Mouse (Mus musculus): ENCODE data around the gene Acvr1c. TPM values are rescaled to one million over a fixed set of nuclear protein-coding genes. Genes with fewer than 3 reads are reported as not detected.

Acvr1c gene
- polyA plus RNA-seq, 1 experiment from 2014 or later, result 1.7 TPM

- Histone ChIP-seq H3K4me2 (replicated peaks; ENCODE audit: low read depth) (no peak overlapping the region), H3K4me3 (ENCODE audit: low read depth, low read length) (no peak overlapping the region), H3K9ac (ENCODE audit: low read length) (no peak overlapping the region), H3K4me1 (replicated peaks; ENCODE audit: control insufficient read depth, insufficient read depth) (no peaks in the 10 kb centered on the region), H3K9me3 (ENCODE audit: control insufficient read depth, low read length) (no peaks in the 10 kb centered on the region), H3K27ac (replicated peaks) (no peak overlapping the region), H3K27me3 (ENCODE audit: control insufficient read depth, insufficient read depth, low read length) (no peaks in the 10 kb centered on the region), H3K36me3 (ENCODE audit: control insufficient read depth, insufficient read depth, low read length) (no peaks in the 10 kb centered on the region)
- DNase-seq (ENCODE audit: low spot score) (no peak), ATAC-seq (ENCODE audit: low FRiP score, low TSS enrichment) (no peak)
- 57% methylated on average over 5 of the region's 5 CpGs for WGBS
- no peak for TF ChIP-seq CTCF (IDR thresholded peaks at IDR 0.05; ENCODE audit: low read depth)
- no peak for TF ChIP-seq EP300 (optimal IDR thresholded peaks at IDR 0.05)
Measured at GRCm38 (mm10) chr2:58279163-58279562, 78.5 kb downstream of the Acvr1c start.

DNA sequence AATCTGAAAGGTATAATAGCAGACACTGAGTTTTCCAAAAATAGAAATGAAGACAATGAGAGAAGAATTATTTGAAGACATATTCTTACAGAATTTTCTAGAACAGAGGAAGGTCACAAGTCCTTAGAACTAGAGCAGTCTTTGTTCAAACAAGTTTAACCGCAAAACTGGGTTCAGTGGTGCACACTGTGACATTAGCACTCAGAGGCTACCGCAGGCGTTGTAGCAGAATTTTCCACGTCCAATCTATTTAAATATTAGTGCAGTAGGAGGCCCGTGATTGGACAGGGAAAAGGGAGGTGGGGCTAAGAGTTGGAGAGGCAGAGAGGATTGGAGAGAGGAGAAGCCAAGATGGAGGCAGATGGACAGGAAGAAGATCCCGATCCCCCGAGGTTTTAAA lies 81.2 kb downstream of the Acvr1c start:
- no peaks in the 10 kb centered on the region for H3K27me3 ChIP-seq (ENCODE audit: control insufficient read depth, insufficient read depth, low read length)
- ATAC-seq (ENCODE audit: low FRiP score, low TSS enrichment), result no peak
- no peak overlapping the region for H3K4me3 ChIP-seq (ENCODE audit: low read depth, low read length)
- H3K4me1 ChIP-seq (replicated peaks; ENCODE audit: control insufficient read depth, insufficient read depth), result no peaks in the 10 kb centered on the region
- WGBS, result 89% methylated on average over 7 of the region's 7 CpGs
- H3K9ac ChIP-seq (ENCODE audit: low read length), result no peak overlapping the region
- DNase-seq (ENCODE audit: low spot score), result no peak
- no peak overlapping the region for H3K27ac ChIP-seq (replicated peaks)
- H3K4me2 ChIP-seq (replicated peaks; ENCODE audit: low read depth), result no peak overlapping the region
- no peaks in the 10 kb centered on the region for H3K36me3 ChIP-seq (ENCODE audit: control insufficient read depth, insufficient read depth, low read length)
- TF ChIP-seq CTCF (IDR thresholded peaks at IDR 0.05; ENCODE audit: low read depth), result no peak
- TF ChIP-seq EP300 (optimal IDR thresholded peaks at IDR 0.05), result no peak
- H3K9me3 ChIP-seq (ENCODE audit: control insufficient read depth, low read length), result no peaks in the 10 kb centered on the region

DNA sequence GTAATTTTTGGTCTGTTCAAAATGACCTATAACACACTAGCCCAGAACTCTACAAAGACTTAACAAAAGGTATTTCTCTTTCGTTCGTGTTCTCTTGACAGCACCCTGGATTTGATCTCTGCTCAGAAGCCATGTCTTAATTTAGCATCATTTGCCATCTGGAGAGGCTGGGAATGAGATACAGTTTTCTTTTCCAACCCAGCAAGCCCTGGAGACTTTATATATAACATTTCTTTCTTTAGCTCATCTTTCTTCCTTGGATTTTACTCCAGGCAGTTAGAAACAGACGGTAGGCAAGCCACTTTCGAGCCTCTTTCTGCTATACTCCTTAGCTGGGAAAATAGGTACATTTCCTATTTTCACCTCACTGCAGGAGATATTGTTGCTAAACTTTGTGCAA lies 117.1 kb downstream of the Acvr1c start:
- WGBS, result 68% methylated on average over 4 of the region's 4 CpGs
- ATAC-seq (ENCODE audit: low FRiP score, low TSS enrichment), result no peak
- TF ChIP-seq CTCF (IDR thresholded peaks at IDR 0.05; ENCODE audit: low read depth) (no peak), EP300 (optimal IDR thresholded peaks at IDR 0.05) (no peak)
- no peaks in the 10 kb centered on the region for H3K27me3 ChIP-seq (ENCODE audit: control insufficient read depth, insufficient read depth, low read length)
- H3K9ac ChIP-seq (ENCODE audit: low read length), result no peak overlapping the region
- H3K4me2 ChIP-seq (replicated peaks; ENCODE audit: low read depth), result no peak overlapping the region
- no peak overlapping the region for H3K27ac ChIP-seq (replicated peaks)
- no peaks in the 10 kb centered on the region for H3K9me3 ChIP-seq (ENCODE audit: control insufficient read depth, low read length)
- H3K36me3 ChIP-seq (ENCODE audit: control insufficient read depth, insufficient read depth, low read length), result no peaks in the 10 kb centered on the region
- no peak overlapping the region for H3K4me3 ChIP-seq (ENCODE audit: low read depth, low read length)
- no peak for DNase-seq (ENCODE audit: low spot score)
- H3K4me1 ChIP-seq (replicated peaks; ENCODE audit: control insufficient read depth, insufficient read depth), result no peaks in the 10 kb centered on the region

DNA sequence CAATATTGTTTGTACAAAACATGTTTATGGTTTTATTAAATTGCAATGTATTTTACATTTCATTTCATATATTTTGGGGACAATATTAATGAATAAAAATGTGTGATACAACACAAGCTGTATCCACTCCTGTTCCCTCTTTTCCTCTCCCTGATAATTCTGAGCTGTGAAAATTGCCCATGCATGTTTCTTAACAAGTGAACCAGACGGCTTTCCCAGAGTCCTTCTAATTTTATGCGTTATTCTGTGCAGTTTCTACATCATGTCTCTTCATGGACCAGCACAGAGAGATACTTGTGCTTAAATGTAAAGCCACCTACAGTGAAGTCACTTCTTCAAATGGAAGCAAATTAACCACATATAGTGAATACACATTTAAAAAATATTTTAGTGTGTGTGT lies 120.2 kb downstream of the Acvr1c start:
- ATAC-seq (ENCODE audit: low FRiP score, low TSS enrichment) (no peak), DNase-seq (ENCODE audit: low spot score) (no peak)
- Histone ChIP-seq H3K4me2 (replicated peaks; ENCODE audit: low read depth) (no peak overlapping the region), H3K27ac (replicated peaks) (no peak overlapping the region), H3K36me3 (ENCODE audit: control insufficient read depth, insufficient read depth, low read length) (no peaks in the 10 kb centered on the region), H3K4me3 (ENCODE audit: low read depth, low read length) (no peak overlapping the region), H3K9me3 (ENCODE audit: control insufficient read depth, low read length) (no peaks in the 10 kb centered on the region), H3K4me1 (replicated peaks; ENCODE audit: control insufficient read depth, insufficient read depth) (no peaks in the 10 kb centered on the region), H3K9ac (ENCODE audit: low read length) (no peak overlapping the region), H3K27me3 (ENCODE audit: control insufficient read depth, insufficient read depth, low read length) (no peaks in the 10 kb centered on the region)
- 69% methylated on average over 2 of the region's 2 CpGs for WGBS
- TF ChIP-seq EP300 (optimal IDR thresholded peaks at IDR 0.05) (no peak), CTCF (IDR thresholded peaks at IDR 0.05; ENCODE audit: low read depth) (no peak)

Other genes with a start within 250 kb of the Acvr1c start
- 0.87 and 1.2 TPM in 2 replicates for gene Cytip, start 162.4 kb downstream of the Acvr1c start, polyA plus RNA-seq (2015; fragmentation: Nextera tagmentation; extraction: Ambion mirVana)
- not detected in 2 replicates for gene Gm17409, start 112.2 kb upstream of the Acvr1c start, polyA plus RNA-seq (2015; fragmentation: Nextera tagmentation; extraction: Ambion mirVana)
- gene Acvr1, start 209.3 kb upstream of the Acvr1c start, polyA plus RNA-seq (2015; fragmentation: Nextera tagmentation; extraction: Ambion mirVana), result 5.0 and 5.1 TPM in 2 replicates
- gene Upp2, start 209.4 kb upstream of the Acvr1c start, polyA plus RNA-seq (2015; fragmentation: Nextera tagmentation; extraction: Ambion mirVana), result 5.2 and 6.1 TPM in 2 replicates